ENCODE assay signal across 8 mouse cellular contexts in genomic region chr4:117181863-117182758, GRCm38 (mm10). TPM values are rescaled to one million over a fixed set of nuclear protein-coding genes. Genes with fewer than 3 reads are reported as not detected.
DNase-seq lines count a peak whose midpoint lies in the region; ATAC-seq lines count a peak whose summit lies in the region.

Gene Kif2c, minus strand, starts transcription at chr4:117182639.

- DNase-seq in ZHBTc4 (ENCODE audit: low read depth, low spot score), result peak; percentile 95
- DNase-seq in gastrocnemius, adult 8-10 months (ENCODE audit: low spot score in 2 of 2), result peak; percentile 80 to 87
- DNase-seq in induced T-regulatory cell, adult 2 months (ENCODE audit: low read depth), result peak; percentile 97
- peak; percentile 80 to 95 for DNase-seq in left cerebral cortex, adult 9 months (ENCODE audit: low spot score in 2 of 2)
- peak; percentile 93 for DNase-seq in right cerebral cortex, postnatal 14 days
- peak; percentile 86 to 93 for DNase-seq in urinary bladder, postnatal 36 days (ENCODE audit: low spot score in 2 of 2)

- peak; percentile 99 for ATAC-seq in common myeloid progenitor, adult 5-6 weeks (replicated peaks; ENCODE audit: low read depth, poor library complexity, severe bottlenecking)
- peak; percentile 99 for ATAC-seq in megakaryocyte progenitor cell, adult 5-6 weeks (replicated peaks; ENCODE audit: poor library complexity)

RNA-seq across cellular contexts. Expression of gene Kif2c, which starts in this region (rescaled TPM):
- 33.7 and 40.7 TPM in 2 replicates for total RNA-seq in common myeloid progenitor, adult 5-6 weeks (2017)
- total RNA-seq in gastrocnemius, adult 8-10 months (2022), result not detected
- 33.3 and 33.7 TPM in 2 replicates for total RNA-seq in megakaryocyte progenitor cell, adult 5-6 weeks (2015)
- total RNA-seq in megakaryocyte progenitor cell, adult 5-6 weeks (2017), result 45.9 and 46.4 TPM in 2 replicates

Comparison
In these comparisons a context has a peak if more than half of its experiments do, and no peak if none do; other contexts are left out.
1. Peak in every context shown above with its lines: DNase-seq and ATAC-seq.
2. RNA of gene Kif2c (total RNA-seq): 33.3 to 46.4 TPM in megakaryocyte progenitor cell, adult 5-6 weeks and 33.7 to 40.7 TPM in common myeloid progenitor, adult 5-6 weeks; not detected in gastrocnemius, adult 8-10 months; every median in the first group is over 10 times any median in the second.
3. Peak in DNase-seq in gastrocnemius, adult 8-10 months; RNA of the gene not detected or under 1 TPM.